Mouse (Mus musculus): ENCODE measurements at regions not wholly inside any gene's neighbourhood (a gene's known extent, or its start where the extent isn't known, plus 50 kb on each side); places are given as distances from the start of the nearest gene placed in this dataset.

DNA sequence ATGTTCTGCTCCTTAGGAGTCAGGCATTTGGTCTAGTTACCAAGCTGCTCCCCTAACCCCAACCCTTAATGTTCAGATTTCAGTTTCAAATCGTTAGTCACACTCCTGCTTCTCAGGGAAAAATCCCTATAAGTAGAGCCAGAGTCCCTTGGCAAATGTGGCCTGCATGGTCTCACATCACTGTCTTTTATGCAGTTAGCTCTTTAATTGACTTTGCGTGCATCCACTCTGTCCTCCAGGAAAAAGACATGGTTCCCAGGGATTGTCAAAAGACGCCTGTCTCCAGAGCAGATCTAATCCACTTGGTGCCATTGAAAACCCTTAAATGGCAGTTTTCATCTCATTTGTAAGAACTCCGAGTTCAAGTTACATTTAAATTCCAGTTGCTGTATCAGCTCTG, 256.3 kb upstream of the Lyplal1 start:
- no peak for DNase-seq

DNA sequence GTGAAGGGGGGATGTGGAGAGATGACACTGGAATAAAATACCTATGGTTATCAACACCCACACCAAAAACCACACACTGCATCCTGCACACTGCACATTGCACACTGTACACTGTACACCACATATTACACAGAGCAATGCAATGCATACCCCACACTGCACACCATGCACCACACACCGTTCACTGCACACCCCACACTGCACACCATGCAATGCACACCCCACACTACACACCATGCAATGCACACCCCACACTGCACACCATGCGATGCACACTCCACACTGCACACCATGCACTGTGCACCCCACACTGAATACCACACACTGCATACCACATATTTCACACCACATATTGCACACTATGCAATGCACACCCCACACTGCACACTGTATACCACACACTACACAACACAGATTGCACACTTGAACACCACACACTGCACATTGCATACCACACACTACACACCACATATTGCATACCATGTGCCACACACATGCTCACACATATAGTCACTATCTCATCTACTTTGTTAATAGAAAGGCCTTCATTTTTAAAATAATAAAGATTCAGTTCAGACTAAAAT, 255.8 kb upstream of the Lyplal1 start:
- no peak for DNase-seq

DNA sequence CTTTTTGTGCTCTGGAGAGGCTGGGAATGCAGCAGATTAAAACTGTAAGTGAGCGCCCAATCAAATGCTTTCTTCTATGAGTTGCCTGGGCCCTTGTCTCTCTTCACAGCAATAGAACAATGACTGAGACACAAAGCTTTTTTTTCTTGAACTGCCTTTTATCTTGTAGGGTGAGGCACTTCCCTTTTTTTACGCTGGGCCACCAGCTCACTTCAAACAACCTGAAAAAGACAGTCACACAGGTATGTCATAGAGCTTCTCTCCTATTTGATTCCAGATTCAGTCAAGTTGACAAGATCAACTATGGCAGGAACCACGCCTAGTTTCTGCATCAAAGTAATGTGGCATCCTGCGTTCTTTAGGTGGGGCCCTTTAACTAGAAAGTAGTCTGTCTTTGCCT, 246.2 kb upstream of the Lyplal1 start:
- no peak for DNase-seq

DNA sequence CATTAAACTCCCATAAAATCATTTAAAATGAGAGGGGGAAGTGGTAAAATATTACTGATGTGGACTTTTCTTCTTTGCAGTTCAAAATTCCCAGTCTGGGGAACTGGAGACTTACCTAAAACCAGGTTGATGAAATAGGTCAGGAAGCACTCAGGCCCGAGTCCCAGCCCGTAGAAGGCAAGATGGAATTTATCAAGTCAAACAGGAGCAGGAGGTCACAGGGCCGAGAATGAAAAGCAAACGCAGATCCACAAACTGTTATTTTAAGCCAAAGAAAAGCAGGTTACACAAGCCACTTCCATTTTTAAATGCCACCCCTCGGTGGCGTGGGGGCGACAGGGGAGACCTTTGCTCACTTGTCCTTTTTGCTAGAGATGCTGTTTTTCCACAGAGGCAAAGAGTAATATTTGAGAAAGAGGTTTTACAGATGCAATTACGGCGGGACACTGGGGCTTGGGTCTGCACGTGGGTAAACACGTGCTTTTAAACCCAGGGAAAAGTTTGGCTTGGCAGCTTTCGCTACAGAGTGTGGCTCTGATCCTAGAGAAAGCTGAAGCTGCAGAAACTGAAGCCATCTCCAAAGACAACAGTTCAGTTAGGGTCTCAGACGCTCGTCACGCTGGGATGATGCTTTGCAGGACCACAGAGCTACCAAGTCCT, 241.0 kb upstream of the Lyplal1 start:
- no peak for DNase-seq

DNA sequence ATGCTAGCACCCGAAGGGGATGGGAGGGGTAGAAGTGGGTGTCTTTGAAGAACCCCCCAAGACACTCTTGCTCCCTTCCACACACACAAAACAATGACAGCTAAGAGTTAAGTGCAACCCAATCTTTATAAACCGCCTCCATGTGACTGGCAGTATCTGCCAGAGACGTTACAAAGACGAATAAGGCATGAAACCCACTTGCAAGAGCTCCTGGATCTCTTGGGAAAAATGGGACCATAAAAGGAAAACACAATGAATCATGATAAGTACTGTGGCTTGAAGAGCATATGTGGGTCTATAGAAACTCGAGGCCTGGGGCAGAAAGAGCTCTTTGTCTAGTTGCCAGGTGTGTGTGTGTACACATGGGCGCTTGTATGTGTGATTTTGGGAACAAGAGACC, 237.6 kb upstream of the Lyplal1 start:
- DNase-seq: no peak

DNA sequence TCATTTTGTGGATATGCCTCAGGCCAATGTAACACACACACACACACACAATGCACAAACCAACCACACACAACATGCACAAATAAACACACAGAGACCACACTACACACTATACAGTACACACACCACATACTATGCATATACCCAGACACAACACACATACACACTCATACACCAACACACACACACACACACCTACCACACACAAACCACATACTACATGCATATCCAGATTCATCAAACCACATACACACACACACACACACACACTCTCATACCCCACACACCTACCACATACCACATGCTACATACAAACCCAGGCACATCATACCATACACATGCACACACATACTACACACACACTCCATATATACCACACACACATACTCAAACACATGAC, 237.0 kb upstream of the Lyplal1 start:
- no peak for DNase-seq

DNA sequence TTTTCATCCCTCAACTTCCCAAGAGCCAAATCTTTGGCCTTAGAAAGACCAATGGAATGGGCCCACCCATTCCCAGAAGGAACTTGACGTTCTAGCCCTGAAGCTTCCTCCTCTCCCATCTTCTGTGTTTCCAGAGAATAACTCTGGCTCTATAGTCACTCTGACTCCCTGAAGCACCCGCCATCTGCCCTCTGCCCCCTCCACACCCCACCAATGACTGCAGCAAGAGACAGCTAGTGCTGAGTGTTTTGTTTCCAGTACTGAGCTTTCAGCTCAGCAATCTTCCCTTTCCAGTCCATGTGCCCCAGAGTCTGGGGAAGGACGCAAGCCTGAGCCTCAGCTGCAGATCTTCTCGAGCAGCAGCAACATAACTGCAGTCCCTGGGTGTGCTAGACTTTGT, 233.3 kb upstream of the Lyplal1 start:
- DNase-seq: no peak

DNA sequence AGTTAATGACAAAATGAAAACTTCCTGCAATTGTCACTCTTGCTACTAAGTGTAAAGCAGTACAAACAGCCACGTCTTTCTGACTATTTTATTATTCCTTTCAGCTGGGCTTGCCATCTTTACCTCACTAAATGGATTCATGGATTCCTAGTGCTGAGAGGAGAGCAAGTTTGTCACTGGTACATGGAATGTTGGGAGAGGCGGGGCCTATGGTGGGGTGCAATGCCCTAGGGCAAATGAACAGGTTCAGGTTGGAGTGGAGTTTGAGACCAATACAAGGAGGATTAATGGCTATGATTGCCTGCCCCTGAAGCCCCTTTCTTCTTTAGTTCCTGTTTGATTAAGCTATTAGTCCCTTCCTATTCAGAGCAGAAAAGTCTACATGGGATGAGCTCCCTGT, 232.9 kb upstream of the Lyplal1 start:
- DNase-seq: no peak

DNA sequence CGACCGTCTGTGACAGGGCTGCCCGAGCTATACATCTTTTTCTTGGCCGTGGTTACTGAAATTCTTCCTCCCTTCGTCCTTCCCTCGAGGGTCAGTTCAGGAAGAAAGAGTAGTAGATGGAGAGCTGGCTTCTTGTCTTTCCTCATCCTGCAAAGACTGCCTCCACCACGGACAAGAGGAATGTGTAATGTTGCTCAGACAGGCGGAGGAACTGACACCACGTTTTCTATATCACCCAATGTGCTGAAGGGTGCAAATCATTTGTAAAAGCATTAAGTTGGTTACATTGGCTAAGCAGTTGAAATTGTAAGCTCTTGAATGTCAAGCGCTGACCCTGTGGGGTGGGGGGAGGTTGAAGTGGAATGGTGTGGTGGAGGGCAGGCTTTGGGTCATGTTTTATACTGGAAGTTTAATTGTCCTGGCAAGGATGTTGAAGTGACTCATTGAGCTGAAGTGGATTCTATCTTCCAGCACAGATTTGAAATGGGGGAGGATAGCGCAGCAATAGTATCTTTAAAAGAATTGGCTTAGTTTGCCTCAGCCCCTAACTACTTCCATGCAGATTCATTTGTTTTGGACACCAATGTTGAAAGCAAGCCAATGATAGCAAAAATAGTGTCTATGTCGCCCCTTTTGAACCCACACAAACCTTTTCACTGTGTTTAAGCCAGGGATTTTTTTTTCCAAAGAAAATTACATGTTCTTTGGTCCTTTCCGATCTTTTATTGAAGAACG, 230.5 kb upstream of the Lyplal1 start:
- no peak for DNase-seq

DNA sequence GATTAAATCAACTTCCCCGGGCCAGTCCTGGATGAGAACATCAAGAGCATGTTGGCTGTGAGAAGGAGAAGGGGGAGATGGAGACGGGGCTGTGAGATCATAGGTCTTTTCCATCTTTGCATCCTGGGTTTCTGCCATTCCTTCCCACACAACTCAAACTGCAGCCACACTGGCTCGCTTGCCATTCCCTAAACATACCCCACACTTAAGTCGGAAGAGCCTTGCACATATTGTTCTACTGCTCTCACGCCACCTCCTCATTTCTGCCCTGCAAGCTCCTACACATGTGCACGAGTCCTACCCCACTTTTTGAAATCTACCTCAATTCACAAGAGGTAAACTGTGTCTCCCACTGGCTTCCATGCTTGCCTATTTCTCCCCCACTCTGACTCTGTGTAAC, 228.3 kb upstream of the Lyplal1 start:
- no peak for DNase-seq

DNA sequence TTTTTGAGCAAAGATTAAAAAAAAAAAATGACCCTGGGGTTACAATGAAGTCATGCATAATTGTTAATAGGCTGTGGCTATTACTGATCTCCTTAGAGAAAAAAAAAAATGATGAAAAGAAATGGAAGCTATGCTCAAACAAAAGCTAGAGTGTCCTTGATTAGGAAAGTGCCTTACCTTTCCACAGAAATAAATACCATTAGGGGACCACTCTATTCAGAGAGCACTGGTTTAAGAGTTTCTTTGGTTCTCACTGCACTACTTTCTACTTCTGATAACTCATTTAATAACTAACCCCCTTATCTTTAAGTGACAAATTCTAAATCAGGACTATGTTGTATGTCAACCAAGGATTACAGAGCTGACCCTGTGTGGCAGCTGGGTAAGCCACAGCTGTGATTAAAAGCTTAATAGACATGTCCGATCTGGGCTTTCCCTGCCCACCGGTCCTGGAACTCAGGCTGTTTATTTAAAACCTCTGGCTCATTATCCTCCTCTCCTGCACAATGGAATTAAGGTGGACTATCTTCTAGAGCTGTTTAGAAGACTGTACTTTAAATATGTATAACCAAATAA, 225.9 kb upstream of the Lyplal1 start:
- DNase-seq: no peak

DNA sequence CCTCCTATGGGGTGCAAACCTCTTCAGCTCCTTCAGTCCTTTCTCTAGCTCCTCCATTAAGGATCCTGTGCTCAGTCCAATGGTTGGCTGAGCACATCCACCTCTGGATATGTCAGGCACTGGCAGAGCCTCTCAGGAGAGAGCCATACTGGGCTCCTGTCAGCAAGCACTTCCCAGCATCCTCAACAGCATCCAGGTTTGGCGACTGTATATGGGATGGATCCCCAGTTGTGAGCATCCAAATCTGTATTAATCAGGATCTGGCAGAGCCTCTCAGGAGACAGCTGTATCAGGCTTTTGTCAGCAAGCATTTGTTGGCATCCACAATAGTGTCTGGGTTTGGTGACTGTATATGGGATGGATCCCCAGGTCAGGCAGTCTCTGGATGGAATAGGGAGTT, 225.3 kb upstream of the Lyplal1 start:
- no peak for DNase-seq

DNA sequence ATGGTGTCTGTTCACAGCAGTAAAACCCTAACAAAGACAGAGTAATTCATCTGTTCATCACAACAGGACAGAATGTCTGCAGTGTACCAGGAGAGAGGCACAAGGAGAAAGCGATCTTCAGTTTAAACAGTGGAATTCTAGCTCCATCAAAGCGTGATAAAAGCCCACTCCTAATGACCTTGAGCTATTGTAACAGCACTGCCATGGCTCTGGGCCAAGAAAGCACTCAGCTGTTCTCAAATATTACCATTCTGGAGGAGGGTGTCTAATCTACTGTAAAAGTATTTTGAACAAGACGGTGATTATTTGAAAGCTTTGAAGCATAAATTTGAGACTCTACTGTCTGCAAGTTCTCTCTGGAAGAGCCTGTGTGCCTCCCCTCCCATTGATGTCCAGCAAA, 224.8 kb upstream of the Lyplal1 start:
- DNase-seq: no peak

DNA sequence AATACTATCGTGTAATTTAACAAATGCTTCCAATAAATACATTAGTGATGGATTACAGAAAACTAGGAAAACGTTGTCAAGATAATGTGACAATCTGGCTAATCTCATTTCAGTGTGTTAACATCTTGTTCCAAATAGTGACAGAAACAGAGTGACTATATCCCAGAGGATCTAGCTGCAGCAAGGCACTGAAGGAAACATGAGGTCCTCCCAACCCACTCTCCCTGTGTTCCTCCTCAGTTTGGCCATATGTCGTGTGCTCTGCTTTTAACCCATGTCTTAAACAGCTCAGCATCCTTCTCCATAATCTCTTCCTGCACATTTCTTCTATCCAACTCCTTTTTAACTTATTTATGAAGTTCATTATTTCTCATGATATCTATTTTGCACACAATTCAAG, 223.6 kb upstream of the Lyplal1 start:
- DNase-seq: no peak

DNA sequence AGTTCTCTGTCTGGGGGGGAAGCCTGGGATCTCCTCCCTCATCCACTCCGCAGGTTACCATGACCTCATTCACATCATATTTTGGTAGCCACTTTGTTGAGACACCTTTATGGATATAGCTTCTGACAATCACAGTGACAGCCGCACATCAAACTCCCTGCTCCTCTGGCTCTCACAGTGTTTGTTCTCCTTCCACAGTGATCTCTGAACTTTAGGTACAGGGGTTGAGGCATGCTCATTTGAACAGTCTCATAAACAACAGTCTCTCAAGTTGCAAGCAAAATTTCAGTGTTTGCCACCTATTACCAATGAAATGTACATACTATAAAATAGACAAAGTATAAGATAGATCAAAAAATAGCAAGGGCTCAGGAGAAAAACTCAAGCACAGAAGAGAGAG, 200.2 kb upstream of the Lyplal1 start:
- DNase-seq: no peak

DNA sequence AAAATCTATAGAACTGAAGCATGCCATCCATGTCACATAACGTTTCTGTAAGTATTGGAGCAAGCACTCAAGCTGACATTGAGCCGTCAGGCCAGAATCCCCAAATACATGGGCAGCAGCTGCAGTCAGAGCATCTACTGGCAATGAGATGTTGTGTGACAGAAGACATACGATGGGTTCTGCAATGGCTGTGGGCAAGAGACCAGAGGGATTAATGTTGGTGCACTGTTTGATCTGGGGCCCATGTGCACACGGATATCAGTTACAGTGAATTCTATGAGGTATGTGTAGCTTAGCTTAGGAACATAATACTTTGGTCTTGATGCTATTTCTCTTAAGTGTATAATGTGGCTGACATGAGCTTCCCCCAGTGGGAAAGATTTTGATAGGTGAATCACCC, 197.1 kb upstream of the Lyplal1 start:
- DNase-seq: no peak

DNA sequence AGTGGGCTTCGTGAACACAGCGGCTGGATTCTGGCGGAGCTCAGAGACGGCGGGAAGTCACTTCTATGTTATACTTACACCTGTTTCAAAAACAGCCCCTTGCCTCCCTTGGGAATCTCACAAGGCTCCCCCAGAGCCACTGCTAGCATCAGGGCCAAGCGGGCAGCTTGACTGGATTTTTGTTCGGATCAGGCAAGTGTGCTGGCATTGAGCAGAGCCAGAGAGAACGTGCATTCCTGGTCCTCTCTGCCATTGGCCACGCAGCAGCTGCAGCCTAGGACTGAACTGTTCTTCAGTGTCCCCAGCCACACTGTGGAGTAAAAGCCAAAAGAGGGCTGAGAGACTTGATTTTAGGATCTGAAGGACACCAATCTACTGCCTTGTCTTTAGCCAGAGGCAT, 195.6 kb upstream of the Lyplal1 start:
- DNase-seq: no peak

DNA sequence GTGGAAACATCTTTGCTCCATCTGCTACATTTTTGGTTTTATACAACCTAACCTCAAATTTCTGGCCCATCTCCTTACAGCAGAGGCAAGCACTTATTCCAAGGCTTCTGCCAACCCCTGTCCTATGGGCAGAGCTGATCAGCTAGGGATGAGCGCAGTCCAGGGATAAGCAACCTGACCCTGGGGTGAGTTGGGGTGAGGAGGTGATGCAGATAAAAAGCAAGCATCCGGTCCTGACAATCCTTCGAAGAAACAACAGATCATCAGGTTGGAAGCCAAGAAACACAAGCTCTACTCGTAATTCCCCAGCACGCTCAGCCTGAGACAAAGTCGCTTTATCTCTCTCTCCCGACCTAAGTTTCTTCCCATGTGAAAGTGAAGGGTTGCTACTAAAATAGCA, 194.9 kb upstream of the Lyplal1 start:
- DNase-seq: no peak

DNA sequence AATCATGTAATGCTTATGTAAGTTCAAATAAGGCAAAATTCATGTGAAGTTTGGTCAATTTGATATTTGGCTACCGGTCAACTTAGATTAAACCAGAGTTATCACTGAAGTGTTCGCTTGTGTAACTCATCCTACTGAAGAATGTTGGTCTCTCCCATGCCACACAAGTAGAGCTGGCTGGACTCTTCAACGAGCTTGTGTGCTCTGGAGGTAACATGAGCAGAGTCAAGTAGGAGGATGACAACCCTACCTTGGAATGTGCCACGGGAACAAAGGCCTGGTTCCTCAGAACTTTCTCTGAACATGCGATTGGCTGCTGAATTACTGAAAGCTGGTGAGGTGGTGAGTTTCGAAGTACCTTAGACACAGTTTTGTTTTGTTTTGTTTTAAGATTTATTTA, 190.5 kb upstream of the Lyplal1 start:
- DNase-seq: no peak

DNA sequence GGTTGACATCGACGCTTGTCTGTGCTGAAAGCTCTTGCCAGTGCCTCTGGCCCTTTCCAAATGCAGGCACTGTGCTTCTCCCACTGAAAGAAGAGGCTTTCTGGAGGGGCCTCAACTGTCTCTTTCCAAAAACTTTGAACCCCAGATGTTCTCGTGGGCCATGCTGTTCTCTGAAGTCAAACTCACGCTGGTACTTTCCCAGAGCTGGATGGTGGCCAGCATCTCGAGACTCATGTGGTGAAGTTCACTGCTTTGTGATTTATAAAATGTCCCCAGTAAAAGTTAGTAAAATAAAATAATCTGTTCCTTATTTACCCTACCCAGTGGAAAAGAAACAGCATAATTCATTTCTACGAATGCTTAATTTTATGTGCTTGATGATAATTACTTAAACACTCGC, 180.4 kb upstream of the Lyplal1 start:
- no peak for DNase-seq

DNA sequence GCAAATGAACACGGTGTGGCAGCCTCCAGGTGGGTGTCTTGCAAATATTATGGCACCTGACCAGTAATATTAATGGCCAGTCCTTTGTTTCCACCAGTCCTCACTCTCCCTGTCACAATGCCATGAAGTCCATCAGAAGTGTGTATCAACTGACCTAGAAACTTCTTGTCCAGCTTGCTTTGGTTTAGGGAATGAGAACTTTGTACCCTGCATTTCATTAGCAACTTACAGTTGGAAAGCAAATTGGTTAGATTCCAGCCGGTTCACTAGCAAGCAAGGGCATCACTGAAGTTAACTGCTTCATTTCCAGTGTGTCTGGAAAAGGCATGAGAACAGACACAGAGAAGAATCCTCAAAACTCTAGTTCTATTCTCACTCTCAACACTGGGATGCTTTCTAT, 178.1 kb upstream of the Lyplal1 start:
- DNase-seq: no peak

DNA sequence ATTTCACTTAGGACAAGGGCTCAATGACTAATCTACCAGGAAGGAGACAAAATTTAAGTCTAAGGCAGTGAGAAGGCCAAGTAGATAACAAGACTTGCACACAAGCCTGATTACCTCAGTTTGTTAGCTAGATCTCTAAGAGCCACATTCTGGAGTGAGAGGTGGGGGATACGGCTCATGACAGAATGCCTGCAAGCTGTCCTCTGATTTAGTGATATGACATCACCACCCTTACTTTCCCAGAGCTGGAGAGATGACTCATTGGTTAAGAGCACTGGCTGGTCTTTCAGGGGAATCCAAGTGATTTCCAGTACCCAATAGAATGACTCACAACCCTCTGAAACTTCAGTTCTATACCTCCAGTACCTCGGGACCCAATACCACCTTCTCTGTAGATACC, 177.5 kb upstream of the Lyplal1 start:
- DNase-seq: no peak

DNA sequence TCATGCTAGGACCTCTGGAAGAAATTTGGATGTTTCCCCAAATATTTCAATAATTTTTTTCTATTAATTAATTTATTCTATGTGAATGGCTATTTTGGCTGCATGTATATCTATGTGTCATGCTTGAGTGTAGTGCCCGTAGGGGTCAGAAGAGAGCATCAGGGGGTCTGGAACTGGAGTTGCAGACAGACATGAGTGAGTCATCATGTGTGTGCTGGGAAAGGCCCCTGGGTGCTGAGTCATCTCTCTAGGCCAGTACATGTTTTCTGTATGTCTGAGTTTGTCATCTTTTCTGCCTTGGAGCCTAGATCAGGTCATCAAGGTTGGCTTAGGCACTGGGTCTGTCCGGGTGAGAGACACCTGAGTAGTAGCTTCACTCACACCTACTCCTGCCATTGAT, 172.0 kb upstream of the Lyplal1 start:
- DNase-seq: no peak

DNA sequence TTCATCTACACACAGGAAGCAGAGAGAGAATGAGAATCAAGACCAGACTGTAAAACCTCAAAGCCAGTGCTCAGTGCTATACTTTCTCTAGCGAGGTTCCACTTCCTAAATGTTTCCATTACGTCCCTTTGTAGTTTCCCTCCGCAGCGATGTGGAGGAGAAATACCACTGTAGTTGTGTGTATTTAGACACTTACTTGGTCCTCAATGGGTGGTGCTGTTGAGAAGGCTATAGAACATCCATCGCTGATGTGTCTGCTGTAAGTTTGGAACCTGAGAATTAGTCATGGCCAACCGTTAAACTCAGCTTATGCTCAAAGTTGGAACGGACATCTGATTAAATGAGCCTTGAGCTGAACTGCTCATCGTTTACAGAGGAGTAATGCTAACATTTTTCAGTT, 170.7 kb upstream of the Lyplal1 start:
- DNase-seq: no peak

All from right cerebral cortex, postnatal 14 days (tissue).